Mouse (Mus musculus): ENCODE measurements around the gene Tbc1d14. TPM values are rescaled to one million over a fixed set of nuclear protein-coding genes. Genes with fewer than 3 reads are reported as not detected.

Gene Tbc1d14
- 23.9 TPM for polyA plus RNA-seq (2014; fragmentation: Illumina TruSeq; extraction: RNeasy Lipid Tissue Mini Kit (QIAGEN cat#74804); ENCODE audit: low read depth, low replicate concordance)

GRCm38 (mm10) chr5:36593176-36593575 lies at the start of gene Tbc1d14:
Gene Tbc1d14, minus strand, starts transcription at chr5:36593276.

GRCm38 (mm10) chr5:36484171-36484990 lies 108.7 kb downstream of the Tbc1d14 start, which contains the start of the genes Tada2b and Ccdc96:
Gene Tada2b, minus strand, starts transcription at chr5:36484285.
Gene Ccdc96, plus strand, starts transcription at chr5:36484588.

GRCm38 (mm10) chr5:36464709-36465661 lies 128.1 kb downstream of the Tbc1d14 start, which contains the start of gene Grpel1:
Gene Grpel1, plus strand, starts transcription at chr5:36464998.

Other genes with a start within 250 kb of the Tbc1d14 start
- 1.3 TPM for gene Sorcs2, start 195.1 kb downstream of the Tbc1d14 start, polyA plus RNA-seq (2014; fragmentation: Illumina TruSeq; extraction: RNeasy Lipid Tissue Mini Kit (QIAGEN cat#74804); ENCODE audit: low read depth, low replicate concordance)
- 9.8 TPM for gene Grpel1, start 128.3 kb downstream of the Tbc1d14 start, polyA plus RNA-seq (2014; fragmentation: Illumina TruSeq; extraction: RNeasy Lipid Tissue Mini Kit (QIAGEN cat#74804); ENCODE audit: low read depth, low replicate concordance)
- gene Tada2b, start 109.0 kb downstream of the Tbc1d14 start, polyA plus RNA-seq (2014; fragmentation: Illumina TruSeq; extraction: RNeasy Lipid Tissue Mini Kit (QIAGEN cat#74804); ENCODE audit: low read depth, low replicate concordance) = 14.8 TPM
- not detected for gene Ccdc96, start 108.7 kb downstream of the Tbc1d14 start, polyA plus RNA-seq (2014; fragmentation: Illumina TruSeq; extraction: RNeasy Lipid Tissue Mini Kit (QIAGEN cat#74804); ENCODE audit: low read depth, low replicate concordance)
- 47.0 TPM for gene D5Ertd579e, start 102.7 kb upstream of the Tbc1d14 start, polyA plus RNA-seq (2014; fragmentation: Illumina TruSeq; extraction: RNeasy Lipid Tissue Mini Kit (QIAGEN cat#74804); ENCODE audit: low read depth, low replicate concordance)
- 17.7 TPM for gene Bloc1s4, start 155.4 kb upstream of the Tbc1d14 start, polyA plus RNA-seq (2014; fragmentation: Illumina TruSeq; extraction: RNeasy Lipid Tissue Mini Kit (QIAGEN cat#74804); ENCODE audit: low read depth, low replicate concordance)
- gene Mrfap1, start 203.5 kb upstream of the Tbc1d14 start, polyA plus RNA-seq (2014; fragmentation: Illumina TruSeq; extraction: RNeasy Lipid Tissue Mini Kit (QIAGEN cat#74804); ENCODE audit: low read depth, low replicate concordance) = 445 TPM
- 1.2 TPM for gene Man2b2, start 237.4 kb upstream of the Tbc1d14 start, polyA plus RNA-seq (2014; fragmentation: Illumina TruSeq; extraction: RNeasy Lipid Tissue Mini Kit (QIAGEN cat#74804); ENCODE audit: low read depth, low replicate concordance)

All from sigmoid colon, adult 10 weeks (tissue).